Mouse (Mus musculus): ENCODE results near the gene Cep170b.

Cep170b gene

GRCm38 (mm10) chr12:112737081-112737480, 16.8 kb downstream of the Cep170b start:
- no peak for ATAC-seq (ENCODE audit: low TSS enrichment)

DNA sequence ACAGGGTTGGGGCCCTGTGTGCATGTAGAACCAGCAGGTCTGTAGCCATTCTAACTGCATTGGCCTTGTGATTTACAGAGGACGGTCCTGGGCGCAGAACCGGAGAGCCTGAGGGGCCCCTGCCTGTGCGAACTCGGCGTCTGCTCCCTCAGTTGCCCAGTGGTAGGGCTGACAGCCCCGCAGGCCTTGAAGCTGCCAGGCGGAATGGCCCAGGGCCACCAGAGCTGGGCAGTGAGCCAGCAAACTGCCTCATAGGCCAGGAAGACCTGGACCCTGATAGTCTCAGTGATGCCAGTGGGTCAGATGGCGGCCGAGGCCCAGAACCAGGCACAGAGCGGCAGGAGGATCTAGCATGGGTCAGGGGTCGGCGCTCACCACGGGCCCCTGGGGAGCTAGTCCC, 17.5 kb downstream of the Cep170b start:
- ATAC-seq (ENCODE audit: low TSS enrichment), result 0 out of 2 replicates have a peak, but pooled peaks have one; percentile 19

DNA sequence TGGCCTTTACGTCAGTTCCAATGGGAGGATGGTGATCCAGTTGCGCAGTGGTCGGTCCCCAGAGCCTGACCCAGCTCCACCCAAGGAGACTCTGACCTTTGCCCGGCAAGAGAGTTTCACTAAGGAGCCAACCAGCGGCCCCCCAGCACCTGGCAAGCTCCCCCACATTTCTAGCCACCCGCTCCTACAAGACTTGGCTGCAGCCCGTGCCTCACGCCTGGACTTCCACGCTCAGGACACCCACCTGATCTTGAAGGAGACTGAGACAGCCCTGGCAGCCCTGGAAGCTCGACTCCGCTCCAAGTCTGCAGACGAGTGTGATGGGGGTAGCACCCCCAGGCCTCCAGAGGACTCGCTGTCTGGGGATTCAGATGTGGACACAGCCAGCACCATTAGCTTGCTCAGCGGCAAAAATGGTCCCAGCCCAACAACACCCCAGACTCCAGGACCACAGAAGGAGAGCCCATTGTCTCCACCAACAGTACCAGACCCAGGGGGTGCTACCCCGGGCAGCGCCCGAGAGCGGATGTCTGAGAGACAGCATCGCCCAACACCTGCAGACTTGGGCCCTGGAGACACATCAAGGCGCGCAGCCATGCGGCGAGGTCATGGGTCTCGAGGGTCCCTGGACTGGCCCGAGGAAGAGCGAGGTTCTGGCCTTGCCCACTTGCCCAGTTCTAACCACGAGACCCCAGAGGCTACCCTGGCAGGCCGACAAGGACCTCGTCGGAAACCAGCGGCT, 18.2 kb downstream of the Cep170b start:
- ATAC-seq (ENCODE audit: low TSS enrichment), result no peak

- ATAC-seq (ENCODE audit: low TSS enrichment), result no peak
Measured at GRCm38 (mm10) chr12:112739023-112739568, 18.8 kb downstream of the Cep170b start.

- peak; percentile 0; the same call in 1 of the 2 replicates for ATAC-seq (ENCODE audit: low TSS enrichment)
Measured at GRCm38 (mm10) chr12:112742768-112743167, 22.5 kb downstream of the Cep170b start.

GRCm38 (mm10) chr12:112743168-112743975, 23.1 kb downstream of the Cep170b start:
- peak; percentile 74 for ATAC-seq (ENCODE audit: low TSS enrichment)

GRCm38 (mm10) chr12:112744211-112744610, 24.0 kb downstream of the Cep170b start:
- no peak for ATAC-seq (ENCODE audit: low TSS enrichment)

- ATAC-seq (ENCODE audit: low TSS enrichment), result no peak
Measured at GRCm38 (mm10) chr12:112744891-112745580, 24.8 kb downstream of the Cep170b start.

- ATAC-seq (ENCODE audit: low TSS enrichment), result no peak
Measured at GRCm38 (mm10) chr12:112745716-112746115, 25.5 kb downstream of the Cep170b start.

DNA sequence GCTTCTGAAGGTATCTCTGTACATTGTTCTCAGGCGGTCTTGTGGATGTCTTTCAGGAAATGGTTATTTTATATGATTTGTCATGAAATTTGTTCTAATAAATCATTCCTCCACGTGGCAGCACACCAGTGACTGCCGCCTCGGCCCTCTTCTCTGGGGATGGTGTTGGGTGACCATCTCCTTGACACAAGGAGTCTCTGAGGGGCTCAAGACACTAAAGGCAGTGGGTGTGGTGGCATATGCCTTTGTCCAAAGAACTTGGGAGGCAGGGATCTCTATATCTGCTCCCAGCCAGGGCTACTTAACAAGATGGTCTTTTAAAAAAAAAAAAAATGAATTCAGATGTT, 26.2 kb downstream of the Cep170b start:
- ATAC-seq (ENCODE audit: low TSS enrichment), result no peak

GRCm38 (mm10) chr12:112746808-112747605, 26.8 kb downstream of the Cep170b start:
- 0 out of 2 replicates have a peak, but pooled peaks have one; percentile 10 for ATAC-seq (ENCODE audit: low TSS enrichment)

GRCm38 (mm10) chr12:112747606-112747970, 27.3 kb downstream of the Cep170b start:
- no peak for ATAC-seq (ENCODE audit: low TSS enrichment)

DNA sequence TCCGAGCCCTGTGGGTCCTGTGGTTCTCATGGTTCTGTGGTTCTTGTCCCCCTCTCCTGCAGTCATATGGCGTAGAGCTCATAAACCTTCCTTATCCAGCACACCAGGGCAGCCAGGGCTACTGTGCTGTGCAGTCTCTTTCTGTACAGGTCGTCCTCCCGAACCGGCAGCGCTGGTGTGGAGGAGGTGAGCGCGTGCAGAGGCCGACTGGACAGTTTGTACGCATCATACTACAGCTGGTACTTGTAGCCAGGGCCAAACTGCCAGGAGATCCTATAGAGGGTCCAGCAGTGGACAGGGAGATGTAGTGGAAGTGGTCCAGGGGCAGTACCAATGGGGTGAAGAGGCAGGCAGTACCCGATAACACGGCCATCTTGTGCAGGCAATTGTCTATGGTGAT, 30.7 kb downstream of the Cep170b start:
- no peak for ATAC-seq (ENCODE audit: low TSS enrichment)

- no peak for ATAC-seq (ENCODE audit: low TSS enrichment)
Measured at GRCm38 (mm10) chr12:112752399-112752798, 32.1 kb downstream of the Cep170b start.

DNA sequence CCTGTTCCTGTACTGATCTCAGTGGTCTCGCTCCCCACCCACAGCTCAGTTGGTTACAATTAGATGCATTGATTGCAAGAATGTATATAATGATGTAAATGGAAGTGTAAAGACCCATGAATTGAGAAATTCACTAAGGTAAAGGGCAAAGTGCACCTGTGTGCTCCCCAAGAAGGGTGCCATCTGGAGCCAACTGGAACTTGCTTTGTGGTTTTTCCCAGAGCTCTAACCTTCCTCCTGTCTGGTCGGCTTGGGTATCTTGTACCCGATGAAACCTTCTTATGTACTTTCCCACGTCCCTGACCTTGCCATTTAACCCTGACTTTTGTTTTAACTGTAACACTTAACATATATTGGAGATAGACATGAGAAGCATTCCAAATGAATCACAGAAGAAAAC, 35.6 kb downstream of the Cep170b start:
- ATAC-seq (ENCODE audit: low TSS enrichment), result no peak

DNA sequence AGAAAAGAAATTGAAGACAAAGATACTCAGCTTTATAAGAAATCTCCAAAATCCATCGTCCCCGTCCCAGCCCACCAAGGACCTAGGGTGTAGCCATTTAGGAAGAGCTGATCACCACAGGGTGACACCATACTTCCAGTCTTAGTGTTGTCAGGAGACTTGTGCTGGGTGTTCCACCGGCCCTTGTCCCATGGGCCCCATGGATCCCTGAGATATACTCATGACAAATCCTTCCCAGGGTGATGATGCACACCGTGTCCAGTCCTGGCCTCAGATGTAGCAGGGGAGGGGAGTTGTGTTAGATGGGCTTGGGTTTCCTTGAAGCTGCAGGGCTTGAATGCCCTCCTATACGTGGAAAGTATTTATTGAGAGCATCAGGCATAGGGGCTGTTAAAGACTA, 37.6 kb downstream of the Cep170b start:
- no peak for ATAC-seq (ENCODE audit: low TSS enrichment)

GRCm38 (mm10) chr12:112759471-112759870, 39.2 kb downstream of the Cep170b start:
- no peak for ATAC-seq (ENCODE audit: low TSS enrichment)

DNA sequence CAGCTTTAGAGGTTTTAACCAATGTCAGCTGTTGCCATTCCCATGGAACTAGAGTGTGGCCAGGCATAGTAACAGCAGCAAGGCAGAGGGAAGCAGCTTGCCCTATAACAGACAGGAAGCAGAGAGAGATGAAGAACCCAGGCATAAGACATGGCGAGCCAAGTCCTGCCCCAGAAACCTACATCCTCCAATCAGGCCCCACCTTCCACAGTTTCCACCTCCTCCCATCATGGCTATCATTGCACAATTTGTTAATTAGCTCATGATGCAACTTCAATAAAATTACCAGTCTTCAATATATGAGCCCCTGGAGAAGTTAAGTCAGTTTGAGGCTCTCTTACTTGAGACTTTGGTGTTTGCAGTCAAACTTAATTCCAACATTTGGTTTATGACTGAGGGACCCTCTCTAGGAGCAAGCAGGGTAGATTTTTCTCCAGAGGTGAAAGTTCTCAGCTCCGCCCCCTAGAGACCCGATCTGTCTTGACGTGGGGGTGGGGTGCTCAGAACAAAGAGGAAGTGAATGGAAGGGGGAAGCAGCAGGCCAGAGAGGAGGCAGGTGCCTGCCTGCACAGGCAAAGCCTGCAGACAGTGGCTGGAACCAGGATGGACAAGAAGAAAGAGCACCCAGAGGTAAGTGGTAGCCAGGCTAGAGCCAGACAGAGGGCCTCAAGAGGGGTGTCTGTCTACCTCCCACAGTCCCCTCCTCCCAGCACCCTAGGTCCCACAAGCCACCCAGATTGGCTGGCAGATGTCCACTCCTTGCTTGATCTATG, 40.1 kb downstream of the Cep170b start, which contains the start of gene Pld4:
TSS of gene Pld4 (plus strand) at position 502 of the 773 bp plus-strand sequence.
- no peak for ATAC-seq (ENCODE audit: low TSS enrichment)

DNA sequence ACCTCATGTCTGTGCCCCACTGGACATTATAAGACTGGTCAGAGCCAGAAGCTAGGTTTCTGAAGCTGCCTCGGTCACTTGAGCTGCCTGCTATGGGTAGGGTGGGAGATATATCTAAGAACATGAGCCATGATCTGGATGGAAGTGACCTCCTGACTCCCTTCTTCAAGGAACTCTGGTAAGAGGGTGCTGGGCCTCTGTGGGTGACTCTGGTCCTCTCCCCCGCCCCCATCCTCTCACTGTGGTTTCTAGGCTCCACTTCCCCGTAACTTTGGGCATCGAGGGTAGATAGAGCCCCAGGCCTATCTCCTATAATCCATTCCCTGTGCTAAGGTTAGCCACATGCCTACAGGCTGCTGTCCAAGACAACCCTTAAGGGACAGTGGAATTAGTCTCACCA, 41.2 kb downstream of the Cep170b start:
- ATAC-seq (ENCODE audit: low TSS enrichment), result no peak

DNA sequence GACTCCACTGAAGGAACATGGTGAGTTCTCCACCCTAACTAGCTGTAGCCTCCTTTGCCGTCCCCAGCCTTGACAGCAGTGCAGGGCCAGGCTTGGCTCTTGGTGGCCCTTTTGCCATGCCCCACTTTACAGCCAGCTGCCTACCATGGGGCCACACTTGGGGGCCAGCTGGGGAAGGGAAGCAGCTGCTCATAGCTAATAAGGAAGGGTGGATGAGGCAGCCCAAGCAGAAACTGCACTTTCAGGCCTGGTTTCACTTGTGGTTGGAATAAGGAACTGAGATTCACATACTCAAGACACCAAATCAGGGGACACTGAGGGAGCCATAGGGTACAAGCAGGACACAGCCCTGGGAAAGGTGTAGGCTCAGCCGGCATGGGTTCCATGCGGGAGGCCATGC, 41.8 kb downstream of the Cep170b start:
- no peak for ATAC-seq (ENCODE audit: low TSS enrichment)

DNA sequence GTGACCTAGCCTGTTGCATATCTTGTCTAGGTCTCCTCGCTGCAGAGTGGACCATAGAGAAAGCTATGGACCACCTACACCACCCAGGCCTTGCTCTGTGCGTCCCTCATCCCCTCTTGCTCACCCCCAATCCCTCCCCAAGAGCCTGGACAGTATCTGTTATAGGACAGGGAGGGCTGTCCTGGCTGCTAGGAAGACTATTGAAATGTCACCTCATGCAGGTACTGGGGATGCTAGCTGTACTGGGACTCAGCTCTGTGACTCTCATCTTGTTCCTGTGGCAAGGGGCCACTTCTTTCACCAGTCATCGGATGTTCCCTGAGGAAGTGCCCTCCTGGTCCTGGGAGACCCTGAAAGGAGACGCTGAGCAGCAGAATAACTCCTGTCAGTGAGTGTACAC, 42.9 kb downstream of the Cep170b start:
- ATAC-seq (ENCODE audit: low TSS enrichment), result no peak
